Mouse (Mus musculus): ENCODE data around the gene Sned1. TPM values are rescaled to one million over a fixed set of nuclear protein-coding genes. Genes with fewer than 3 reads are reported as not detected.
"Not testable (repeated sequence)": the region's sequence is repeated elsewhere in the genome, so short reads cannot be mapped to it uniquely, and the experiment has no call there.

The Sned1 gene
- polyA plus RNA-seq, 1 experiment from 2014 or later, result 8.7 TPM

DNA sequence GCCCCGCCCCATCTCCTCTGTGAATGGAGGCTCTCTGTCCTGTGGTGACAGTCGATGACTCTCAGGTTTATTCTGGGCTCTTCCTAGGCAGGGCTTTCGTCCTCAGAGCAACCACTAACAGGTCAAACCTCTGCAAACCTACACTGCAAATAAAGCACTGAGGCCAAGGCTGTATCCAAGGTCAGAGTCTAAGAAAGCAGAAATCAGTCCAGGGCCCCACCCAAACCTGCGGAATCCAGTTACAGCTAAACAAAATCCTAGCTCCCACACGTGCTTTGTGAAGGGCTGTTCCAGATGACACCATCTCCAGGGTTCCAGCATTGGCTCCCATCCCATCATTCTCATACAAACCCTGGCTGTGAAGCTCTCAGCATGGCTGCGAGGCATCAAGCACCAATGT, 39.9 kb downstream of the Sned1 start:
- no peak overlapping the region for H3K4me3 ChIP-seq (replicated peaks)

DNA sequence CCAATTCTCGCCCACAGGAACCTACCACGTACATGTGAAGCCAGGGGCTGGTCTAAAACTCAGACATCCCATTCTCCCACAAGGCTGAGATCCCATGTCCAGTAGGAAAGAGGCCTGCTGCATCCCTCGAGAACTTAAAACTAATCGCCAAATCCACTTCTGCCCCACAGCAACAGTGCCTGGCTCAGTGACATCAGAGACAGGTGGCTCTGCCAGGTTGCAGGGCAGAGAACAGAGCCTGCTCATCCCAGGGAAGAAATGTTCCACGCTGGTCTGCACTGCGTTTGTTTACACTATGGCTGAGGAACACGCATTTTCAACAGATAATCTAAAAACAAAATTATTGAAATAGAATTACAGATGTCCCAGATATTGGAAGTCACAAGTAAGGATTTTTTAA, 41.4 kb downstream of the Sned1 start:
- Histone ChIP-seq H3K9ac (no peak overlapping the region), H3K4me1 (no peaks in the 10 kb centered on the region), H3K27ac (no peak overlapping the region), H3K27me3 (replicated peaks) (no peaks in the 10 kb centered on the region), H3K36me3 (no peaks in the 10 kb centered on the region; the same call in 1 of the 2 replicates), H3K4me2 (no peak overlapping the region), H3K4me3 (replicated peaks) (no peak overlapping the region), H3K9me3 (no peaks in the 10 kb centered on the region)
- ATAC-seq (ENCODE audit: insufficient read depth, low FRiP score, low read depth), result no peak
- WGBS, result 68% methylated on average over 7 of the region's 7 CpGs

More for the DNA sequence above, 39.9 kb downstream of the Sned1 start:
- ATAC-seq (ENCODE audit: insufficient read depth, low FRiP score, low read depth), result no peak
- H3K9ac ChIP-seq, result no peak overlapping the region
- H3K36me3 ChIP-seq, result no peaks in the 10 kb centered on the region; the same call in 1 of the 2 replicates
- no peaks in the 10 kb centered on the region for H3K9me3 ChIP-seq
- no peaks in the 10 kb centered on the region for H3K27me3 ChIP-seq (replicated peaks)
- H3K4me2 ChIP-seq, result no peak overlapping the region
- 72% methylated on average over 6 of the region's 6 CpGs for WGBS
- H3K27ac ChIP-seq, result no peak overlapping the region
- H3K4me1 ChIP-seq, result no peaks in the 10 kb centered on the region

DNA sequence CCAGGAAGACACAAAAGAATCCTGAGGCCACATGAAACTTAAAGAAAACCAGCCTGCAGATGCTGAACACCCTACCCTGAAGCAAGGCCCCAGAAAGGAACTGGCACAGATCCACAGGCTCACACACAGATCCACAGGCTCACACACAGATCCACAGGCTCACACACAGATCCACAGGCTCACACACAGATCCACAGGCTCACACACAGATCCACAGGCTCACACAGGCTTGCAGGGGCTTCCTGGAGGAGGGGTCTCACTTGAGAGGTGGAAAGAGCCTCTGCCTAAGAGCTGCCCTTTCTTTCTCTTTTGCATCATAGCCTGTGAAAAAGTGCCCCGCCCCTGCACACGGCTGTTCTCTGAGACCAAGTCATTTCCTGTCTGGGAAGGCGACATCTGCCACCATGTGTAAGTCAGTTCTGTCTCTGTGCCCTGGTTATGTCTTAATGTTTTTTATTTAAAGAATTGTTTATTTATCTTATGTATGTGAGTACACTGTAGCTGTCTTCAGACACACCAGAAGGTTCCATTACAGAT, 54.1 kb downstream of the Sned1 start:
- no peaks in the 10 kb centered on the region for H3K36me3 ChIP-seq
- no peak for ATAC-seq (ENCODE audit: insufficient read depth, low FRiP score, low read depth)

DNA sequence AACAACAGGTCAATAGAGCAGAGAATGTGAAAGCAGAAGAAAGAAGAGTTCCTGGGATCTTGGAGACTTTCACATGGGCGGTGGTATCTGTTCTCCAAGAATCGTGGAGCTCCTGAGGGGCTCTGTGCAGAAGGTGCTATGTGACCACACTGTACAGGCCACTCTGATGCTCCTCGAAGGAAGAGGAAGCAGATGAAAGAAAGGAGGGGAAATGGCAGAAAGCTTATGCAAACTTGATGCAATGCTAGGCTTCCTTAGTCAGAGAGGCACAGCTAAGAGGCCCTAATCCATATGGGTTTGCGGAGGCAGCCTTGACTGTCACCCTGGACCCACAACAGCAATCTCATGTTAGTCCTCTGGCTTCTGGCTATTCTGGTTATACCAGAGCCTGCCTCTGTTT, 55.3 kb downstream of the Sned1 start:
- no peaks in the 10 kb centered on the region for H3K4me1 ChIP-seq
- no peak overlapping the region for H3K4me3 ChIP-seq (replicated peaks)
- H3K27me3 ChIP-seq (replicated peaks), result no peaks in the 10 kb centered on the region
- H3K9ac ChIP-seq, result no peak overlapping the region
- no peak for ATAC-seq (ENCODE audit: insufficient read depth, low FRiP score, low read depth)
- no peaks in the 10 kb centered on the region; the same call in 1 of the 2 replicates for H3K36me3 ChIP-seq
- 81% methylated on average over 4 of the region's 4 CpGs for WGBS
- H3K4me2 ChIP-seq, result no peak overlapping the region
- no peaks in the 10 kb centered on the region for H3K9me3 ChIP-seq
- H3K27ac ChIP-seq, result no peak overlapping the region

More for the DNA sequence above, 54.1 kb downstream of the Sned1 start:
- no peaks in the 10 kb centered on the region for H3K4me1 ChIP-seq
- no peak overlapping the region for H3K9ac ChIP-seq
- no peaks in the 10 kb centered on the region for H3K27me3 ChIP-seq (replicated peaks)
- H3K4me3 ChIP-seq (replicated peaks), result no peak overlapping the region
- no peaks in the 10 kb centered on the region for H3K9me3 ChIP-seq
- no peak overlapping the region for H3K27ac ChIP-seq
- 39% methylated on average over 3 of the region's 3 CpGs for WGBS
- H3K4me2 ChIP-seq, result no peak overlapping the region

DNA sequence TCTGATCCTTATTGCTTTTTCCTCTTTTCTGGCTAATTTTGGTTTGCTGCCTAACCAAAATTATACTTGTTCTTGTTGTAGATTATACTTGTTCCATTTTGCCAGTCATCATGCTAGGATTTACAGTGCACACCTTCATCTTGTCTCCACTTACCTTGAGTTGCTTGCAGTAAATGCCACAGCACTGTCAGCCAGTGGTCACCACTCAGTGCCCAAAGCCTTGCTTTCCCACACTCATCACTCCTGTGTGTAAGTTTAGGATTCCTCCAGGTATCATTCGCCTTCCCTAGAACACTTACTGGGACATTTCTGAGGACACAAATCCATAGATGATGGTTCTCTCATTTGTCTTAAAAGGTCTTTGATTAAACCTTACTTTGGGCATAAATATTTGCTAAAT, 56.0 kb downstream of the Sned1 start:
- no peak overlapping the region for H3K27ac ChIP-seq
- H3K4me3 ChIP-seq (replicated peaks), result no peak overlapping the region
- H3K36me3 ChIP-seq, result peaks cover 5% of the 10 kb centered on the region
- H3K4me1 ChIP-seq, result no peaks in the 10 kb centered on the region
- no peak overlapping the region for H3K4me2 ChIP-seq
- no peaks in the 10 kb centered on the region for H3K27me3 ChIP-seq (replicated peaks)
- ATAC-seq (ENCODE audit: insufficient read depth, low FRiP score, low read depth), result no peak
- WGBS, result 81% methylated on average over 1 of the region's 1 CpGs
- H3K9me3 ChIP-seq, result no peaks in the 10 kb centered on the region
- H3K9ac ChIP-seq, result no peak overlapping the region

DNA sequence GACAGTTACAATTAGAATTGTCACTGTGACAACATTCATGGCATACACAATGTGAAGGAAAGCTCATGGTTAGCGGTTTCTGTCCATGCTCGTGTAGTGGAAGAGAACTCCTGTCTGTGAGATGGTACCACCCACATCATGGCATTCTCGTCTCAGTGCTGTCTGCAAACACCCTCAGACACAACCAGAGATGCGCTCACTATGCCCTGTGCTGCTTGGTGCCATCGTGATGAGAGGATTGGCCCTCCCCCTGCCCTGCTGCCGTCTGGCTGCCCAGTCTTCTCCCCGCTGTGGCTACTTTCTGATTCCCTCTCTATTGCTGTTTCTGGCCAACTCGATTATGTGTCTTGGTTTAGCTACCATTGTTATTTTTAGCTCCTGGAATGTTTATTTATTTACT, 56.4 kb downstream of the Sned1 start:
- Histone ChIP-seq H3K4me3 (replicated peaks) (no peak overlapping the region), H3K9ac (no peak overlapping the region), H3K27me3 (replicated peaks) (no peaks in the 10 kb centered on the region), H3K4me2 (no peak overlapping the region), H3K27ac (no peak overlapping the region), H3K36me3 (peaks cover 5% of the 10 kb centered on the region), H3K4me1 (no peaks in the 10 kb centered on the region), H3K9me3 (no peaks in the 10 kb centered on the region)
- ATAC-seq (ENCODE audit: insufficient read depth, low FRiP score, low read depth), result no peak
- WGBS, result 74% methylated on average over 8 of the region's 8 CpGs

DNA sequence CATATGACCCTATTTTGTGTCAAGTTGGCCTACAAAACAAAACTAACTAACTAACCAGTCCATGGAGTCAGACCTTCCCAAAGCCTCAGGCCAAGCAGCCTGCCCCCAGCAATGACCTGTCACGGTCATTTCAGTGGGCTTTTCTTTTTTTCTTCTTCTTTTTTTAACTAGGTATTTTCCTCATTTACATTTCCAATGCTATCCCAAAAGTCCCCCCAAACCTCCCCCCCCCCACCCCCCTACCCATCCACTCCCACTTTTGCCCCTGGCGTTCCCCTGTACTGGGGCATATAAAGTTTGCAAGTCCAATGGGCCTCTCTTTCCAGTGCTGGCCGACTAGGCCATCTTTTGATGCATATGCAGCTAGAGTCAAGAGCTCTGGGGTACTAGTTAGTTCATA, 58.9 kb downstream of the Sned1 start:
- H3K9me3 ChIP-seq; ATAC-seq (ENCODE audit: insufficient read depth, low FRiP score, low read depth); H3K4me3 ChIP-seq (replicated peaks); H3K27me3 ChIP-seq (replicated peaks); H3K4me2 ChIP-seq; H3K9ac ChIP-seq; H3K4me1 ChIP-seq; H3K27ac ChIP-seq: not testable (repeated sequence)
- WGBS, result 75% methylated on average over 3 of the region's 3 CpGs
- H3K36me3 ChIP-seq, result peaks cover 11% of the 10 kb centered on the region

DNA sequence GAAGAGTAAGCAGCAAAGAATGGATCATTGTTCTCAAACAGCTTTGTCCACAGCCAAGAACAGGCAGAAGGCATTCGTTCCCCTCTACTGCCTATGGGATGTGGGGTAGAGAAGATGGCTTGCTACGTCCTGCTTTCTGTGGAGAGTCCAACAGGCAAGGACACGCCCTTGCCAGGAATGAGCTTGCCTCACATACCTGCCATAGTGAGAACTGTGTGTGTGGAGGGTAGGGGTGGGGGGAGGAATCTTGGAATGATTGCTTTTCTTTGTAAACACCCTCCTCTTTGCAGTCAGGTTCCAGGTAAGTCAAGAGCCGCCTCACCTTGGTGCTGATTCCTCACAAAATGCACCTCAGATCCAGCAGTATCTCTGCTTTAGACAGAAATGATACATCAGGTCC, 64.2 kb downstream of the Sned1 start:
- H3K27me3 ChIP-seq (replicated peaks), result no peaks in the 10 kb centered on the region
- whole genome bisulfite sequencing, result 68% methylated on average over 4 of the region's 4 CpGs
- no peak overlapping the region for H3K27ac ChIP-seq
- H3K4me3 ChIP-seq (replicated peaks), result no peak overlapping the region
- peaks cover 46% of the 10 kb centered on the region for H3K36me3 ChIP-seq
- H3K4me1 ChIP-seq, result peaks cover 3% of the 10 kb centered on the region; the same call in 1 of the 2 replicates
- H3K4me2 ChIP-seq, result no peak overlapping the region
- no peaks in the 10 kb centered on the region for H3K9me3 ChIP-seq
- no peak for ATAC-seq (ENCODE audit: insufficient read depth, low FRiP score, low read depth)
- no peak overlapping the region for H3K9ac ChIP-seq

DNA sequence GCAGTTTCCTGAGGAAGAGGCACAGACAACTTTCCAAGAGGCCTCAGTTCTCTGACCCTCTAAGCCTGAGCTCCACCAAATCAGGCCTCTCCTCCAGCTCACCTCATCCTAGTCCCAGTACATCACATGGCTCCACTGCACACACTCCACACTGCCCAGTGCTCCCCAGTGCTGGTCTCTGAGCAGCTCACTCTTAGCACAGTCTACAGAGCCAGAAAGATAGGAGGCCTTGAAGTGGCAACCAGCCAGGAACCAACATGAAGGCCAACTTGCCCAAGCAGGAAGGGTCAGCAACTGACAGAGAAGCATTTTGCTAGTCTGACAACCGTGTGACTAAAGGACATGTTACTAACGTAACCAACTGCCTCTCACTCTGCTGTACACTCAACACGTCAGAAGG, 64.9 kb downstream of the Sned1 start:
- no peak for ATAC-seq (ENCODE audit: insufficient read depth, low FRiP score, low read depth)
- H3K36me3 ChIP-seq, result peaks cover 46% of the 10 kb centered on the region
- WGBS, result 85% methylated on average over 3 of the region's 3 CpGs

DNA sequence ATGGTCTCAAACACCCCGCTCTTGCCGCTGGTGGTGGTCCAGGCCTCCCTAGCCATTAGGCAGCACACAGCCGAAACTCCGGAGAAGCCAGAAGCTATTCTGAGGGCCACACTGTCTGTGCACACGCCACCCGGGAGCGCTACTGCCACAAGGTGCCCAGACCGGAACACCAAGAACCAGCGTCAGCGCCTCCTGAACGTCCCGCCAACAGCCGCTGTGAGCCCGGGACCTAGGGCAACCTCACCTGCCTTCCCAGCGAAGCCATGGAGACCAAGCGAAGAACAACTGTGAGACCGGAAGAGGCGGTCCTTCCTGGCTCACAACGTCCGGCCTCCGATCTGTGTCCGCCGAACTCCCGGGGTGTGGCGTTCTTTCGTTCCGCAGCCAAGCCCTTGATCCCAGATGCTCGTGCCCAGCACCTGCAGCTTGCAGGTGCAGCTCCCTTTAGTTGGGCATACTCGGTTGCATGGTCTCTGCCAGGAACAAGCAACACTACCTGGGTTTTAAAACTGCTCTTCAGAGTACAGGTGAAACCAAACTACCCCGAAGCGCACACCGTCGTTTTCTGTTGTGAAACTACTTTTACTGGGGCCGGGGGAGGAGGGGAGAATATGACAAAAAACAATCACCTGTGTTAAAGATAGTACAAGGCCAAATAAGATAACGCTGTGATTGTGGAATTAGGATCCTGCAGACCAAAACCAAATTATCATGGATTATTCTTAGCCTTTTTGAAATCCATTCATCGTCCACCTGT, 70.1 kb downstream of the Sned1 start, which contains the start of gene Mterf4:
TSS of gene Mterf4 (minus strand) at position 335 of the 757 bp plus-strand sequence.
- H3K27ac ChIP-seq, result 0 out of 2 replicates have a peak within 1 kb of the TSS, but pooled peaks have one; percentile 17
- H3K4me1 ChIP-seq, result peaks cover 6% of the 10 kb centered on the region; the same call in 1 of the 2 replicates
- ATAC-seq (ENCODE audit: insufficient read depth, low FRiP score, low read depth), result peak; percentile 95
- 7% methylated on average over 36 of the region's 36 CpGs for WGBS
- H3K36me3 ChIP-seq, result peaks cover 26% of the 10 kb centered on the region
- H3K4me2 ChIP-seq, result peak within 1 kb of the TSS; percentile 62
- no peaks in the 10 kb centered on the region for H3K9me3 ChIP-seq
- peak within 1 kb of the TSS; percentile 53; the same call in 1 of the 2 replicates for H3K9ac ChIP-seq
- no peaks in the 10 kb centered on the region for H3K27me3 ChIP-seq (replicated peaks)
- H3K4me3 ChIP-seq (replicated peaks), result peak within 1 kb of the TSS; percentile 66

More for the DNA sequence above, 64.9 kb downstream of the Sned1 start:
- Histone ChIP-seq H3K9me3 (no peaks in the 10 kb centered on the region), H3K9ac (no peak overlapping the region), H3K27me3 (replicated peaks) (no peaks in the 10 kb centered on the region), H3K4me3 (replicated peaks) (no peak overlapping the region), H3K4me1 (peaks cover 6% of the 10 kb centered on the region; the same call in 1 of the 2 replicates), H3K27ac (no peak overlapping the region), H3K4me2 (no peak overlapping the region)

DNA sequence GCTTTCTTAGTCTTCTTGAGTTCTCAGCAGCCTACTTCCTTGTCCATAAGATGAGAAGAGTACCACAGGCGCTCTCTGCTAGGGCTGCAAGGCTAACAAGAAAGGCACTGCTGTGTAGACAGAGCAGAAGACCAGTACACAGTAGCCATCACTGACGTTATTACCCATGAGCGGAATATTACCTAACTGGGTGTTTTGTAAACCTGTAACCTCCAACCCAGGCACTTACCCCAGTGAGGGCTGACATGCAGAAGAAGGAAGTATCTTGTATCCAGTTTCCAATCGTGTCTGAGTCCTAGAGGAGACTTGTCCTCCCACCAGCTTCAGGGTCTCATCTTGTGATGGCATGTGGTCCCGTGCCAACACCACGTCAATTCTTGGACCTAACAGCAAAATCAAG, 88.3 kb downstream of the Sned1 start:
- H3K9me3 ChIP-seq, result no peaks in the 10 kb centered on the region
- H3K4me1 ChIP-seq, result no peaks in the 10 kb centered on the region
- H3K36me3 ChIP-seq, result peaks cover 25% of the 10 kb centered on the region; the same call in 1 of the 2 replicates
- H3K4me2 ChIP-seq, result no peak overlapping the region
- H3K27ac ChIP-seq, result no peak overlapping the region
- no peak for ATAC-seq (ENCODE audit: insufficient read depth, low FRiP score, low read depth)
- no peak overlapping the region for H3K4me3 ChIP-seq (replicated peaks)
- H3K9ac ChIP-seq, result no peak overlapping the region
- WGBS, result 92% methylated on average over 6 of the region's 6 CpGs
- H3K27me3 ChIP-seq (replicated peaks), result no peaks in the 10 kb centered on the region

DNA sequence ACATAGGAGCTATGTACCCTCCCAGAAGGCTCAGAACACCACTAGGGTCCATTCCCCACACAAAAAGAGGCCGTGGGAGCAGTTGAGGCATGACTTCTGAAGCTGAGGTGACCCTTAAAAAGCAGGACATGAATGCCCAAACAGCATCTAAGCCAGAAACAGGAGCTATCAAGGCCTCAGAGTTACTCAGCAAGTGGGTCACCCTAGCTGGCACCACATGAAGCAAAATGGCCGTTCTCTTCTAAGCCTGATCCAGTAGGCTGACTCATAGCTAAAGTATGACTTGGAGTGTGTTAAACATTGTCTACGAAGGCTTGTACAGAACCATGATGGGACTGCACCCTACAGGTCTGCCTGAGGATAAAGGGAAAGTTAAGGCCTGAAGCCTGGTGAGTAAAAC, 90.8 kb downstream of the Sned1 start:
- Histone ChIP-seq H3K9me3 (no peaks in the 10 kb centered on the region), H3K4me2 (no peak overlapping the region), H3K4me3 (replicated peaks) (no peak overlapping the region), H3K4me1 (no peaks in the 10 kb centered on the region), H3K9ac (no peak overlapping the region), H3K27ac (no peak overlapping the region), H3K36me3 (peaks cover 15% of the 10 kb centered on the region; the same call in 1 of the 2 replicates), H3K27me3 (replicated peaks) (no peaks in the 10 kb centered on the region)
- ATAC-seq (ENCODE audit: insufficient read depth, low FRiP score, low read depth), result no peak
- WGBS, result 85% methylated on average over 3 of the region's 3 CpGs

All from stomach, embryonic 15.5 days (tissue).